Mouse (Mus musculus) bone marrow, adult 2 months (tissue): Measurements from ENCODE around the gene Dph2.

Source experiments
- CTCF ChIP-seq: fragments of 200-500 bp; IDR thresholded peaks from 2 replicates; pipeline ENCODE4 v1.5.1; 2011; ENCODE audit warnings: low read length, control low read depth; ENCODE audit not compliant: control insufficient read depth, insufficient read depth
- POLR2A ChIP-seq: fragments of 200-500 bp; IDR thresholded peaks from 2 replicates; pipeline ENCODE4 v1.6.1; 2011; ENCODE audit warnings: low read depth, mild to moderate bottlenecking, control low read depth, low read length, borderline replicate concordance; ENCODE audit not compliant: control insufficient read depth

DNA sequence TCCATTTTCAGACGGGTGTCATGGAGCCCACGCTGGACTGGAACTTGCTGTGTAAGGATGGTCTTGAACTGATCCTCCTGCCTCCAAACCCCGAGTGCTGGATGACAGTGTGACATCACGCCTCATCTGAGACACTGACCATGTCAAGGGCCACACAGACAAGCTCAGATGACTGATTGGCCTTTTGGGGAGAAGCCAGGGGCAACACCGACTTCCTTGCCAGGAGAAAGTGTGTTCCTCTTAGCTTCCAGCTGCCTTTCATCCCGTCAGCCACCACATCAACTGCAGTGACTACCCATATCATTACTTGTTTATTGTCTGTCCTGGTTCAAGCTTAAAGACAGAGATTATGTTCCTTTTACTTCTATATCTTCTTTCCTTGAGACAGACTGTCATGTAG, 33.1 kb upstream of the Dph2 start:
- TF ChIP-seq POLR2A = no peak
- no peak for TF ChIP-seq CTCF
